Mouse (Mus musculus) kidney, adult 2 months (tissue): ENCODE measurements around the gene Orc3. TPM values are rescaled to one million over a fixed set of nuclear protein-coding genes. Genes with fewer than 3 reads are reported as not detected.
"Not testable (repeated sequence)": the region's sequence is repeated elsewhere in the genome, so short reads cannot be mapped to it uniquely, and the experiment has no call there.

ENCODE experiments used
- DNase-seq: peaks from one replicate; pipeline ENCODE4 v3.0.0; 2021
- H3K27ac ChIP-seq: fragments of 200-500 bp; 2 replicates; pipeline ENCODE4 v1.5.1; 2012; ENCODE audit warnings: low read depth, low read length, control low read depth, inconsistent platforms; ENCODE audit not compliant: insufficient read depth
- H3K27me3 ChIP-seq: fragments of 200-500 bp; replicated peaks from 2 replicates; pipeline ENCODE4 v1.6.1; 2012; ENCODE audit warnings: mild to moderate bottlenecking, moderate library complexity, low read length, inconsistent platforms; ENCODE audit not compliant: control insufficient read depth, insufficient read depth
- H3K36me3 ChIP-seq: fragments of 200-500 bp; 2 replicates; pipeline ENCODE4 v1.6.1; 2012; ENCODE audit warnings: mild to moderate bottlenecking, moderate library complexity, low read length, inconsistent platforms; ENCODE audit not compliant: control insufficient read depth, insufficient read depth
- H3K4me1 ChIP-seq: fragments of 200-500 bp; 2 replicates; pipeline ENCODE4 v1.6.1; 2011; ENCODE audit warnings: low read length; ENCODE audit not compliant: control insufficient read depth, insufficient read depth
- H3K4me3 ChIP-seq: fragments of 200-500 bp; 2 replicates; pipeline ENCODE4 v1.5.1; 2011; ENCODE audit warnings: mild to moderate bottlenecking, low read depth, low read length, control low read depth; ENCODE audit not compliant: insufficient read depth
- CTCF ChIP-seq: fragments of 200-500 bp; conservative IDR thresholded peaks from 2 replicates; pipeline ENCODE4 v1.5.1; 2011; ENCODE audit warnings: low read depth, mild to moderate bottlenecking, control low read depth, low read length, moderate library complexity, mixed read lengths; ENCODE audit not compliant: insufficient read depth, insufficient read length
- POLR2A ChIP-seq: fragments of 200-500 bp; IDR thresholded peaks from one replicate; pipeline ENCODE4 v1.6.1; 2011; ENCODE audit warnings: low read depth, low read length, control low read depth
- WGBS: fragments of 180-500 bp; shearing (Covaris S2); methylation state at CpG from one replicate; pipeline ENCODE4 v1.1.7; 2018; 5-methylcytosine and 5-hydroxymethylcytosine counted together
- polyA plus RNA-seq: library from polyadenylated mRNA; depleted of rRNA; stranded (reverse); fragments of >200 nt; gene quantifications from 2 replicates; pipeline ENCODE4 v1.2.3, GENCODE M21; 2012

Orc3 gene
- polyA plus RNA-seq, 1 experiment = 18.7 TPM

DNA sequence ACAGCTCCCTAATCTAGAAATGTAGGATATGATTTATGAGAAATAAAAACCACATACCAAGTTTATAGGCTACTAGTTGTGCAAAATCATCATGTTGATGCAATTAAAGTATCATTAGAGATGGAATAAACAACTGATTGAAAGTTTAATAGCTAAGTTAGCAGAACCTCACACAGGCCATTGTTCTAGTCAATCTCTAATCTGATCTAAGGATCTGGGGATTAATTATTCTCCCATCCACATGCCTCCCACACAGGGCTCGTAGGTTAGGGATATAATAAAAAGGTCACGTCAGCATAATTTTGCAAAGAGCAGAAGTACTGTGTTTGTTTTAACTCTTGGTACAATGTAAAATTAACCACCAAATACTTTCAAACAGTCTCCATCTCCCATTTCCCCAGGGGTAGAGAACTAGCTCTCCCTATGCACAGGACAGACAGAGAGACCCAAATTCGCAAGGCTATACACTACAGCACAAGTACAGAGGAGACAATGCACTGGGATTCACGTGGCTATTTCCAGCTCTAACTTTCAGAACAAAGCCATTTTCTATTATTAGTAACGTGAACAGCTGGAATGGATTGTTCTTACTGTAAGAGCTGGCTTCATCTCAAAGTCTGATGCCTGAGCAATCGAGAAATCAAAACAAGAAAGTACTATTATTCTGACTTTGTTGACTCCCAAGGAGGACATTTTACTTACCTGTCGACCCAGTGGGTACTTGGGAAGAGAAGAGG, 29.7 kb downstream of the Orc3 start:
- H3K4me3 ChIP-seq = no peak overlapping the region
- peak overlapping the region; percentile 89 for H3K27ac ChIP-seq
- TF ChIP-seq POLR2A (no peak), CTCF (no peak)
- DNase-seq = peak; percentile 78
- peaks cover 17% of the 10 kb centered on the region for H3K4me1 ChIP-seq
- 31% methylated on average over 7 of the region's 7 CpGs for WGBS
- no peaks in the 10 kb centered on the region for H3K27me3 ChIP-seq
- H3K36me3 ChIP-seq = peaks cover 3% of the 10 kb centered on the region

DNA sequence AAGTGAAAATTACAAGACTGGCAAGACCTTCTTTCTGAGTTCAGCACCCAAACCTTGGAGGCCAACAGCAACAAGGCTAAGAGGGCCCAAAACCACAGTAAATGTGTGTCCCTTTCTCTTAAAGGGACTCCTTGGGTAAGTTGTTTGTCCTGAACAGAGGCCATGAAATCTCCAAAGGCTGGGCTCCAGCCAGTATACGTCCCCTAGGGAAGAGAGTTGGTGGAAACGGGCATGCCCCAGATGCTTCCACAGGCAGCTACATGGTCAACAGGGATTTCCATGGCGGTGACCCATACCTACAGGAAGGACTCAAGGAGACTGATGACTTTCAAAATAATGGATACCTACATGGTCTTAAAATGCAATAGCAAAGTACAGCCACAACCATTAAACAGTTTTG, 31.3 kb downstream of the Orc3 start:
- no peak for TF ChIP-seq POLR2A
- Histone ChIP-seq H3K36me3 (peaks cover 3% of the 10 kb centered on the region), H3K4me1 (peaks cover 17% of the 10 kb centered on the region), H3K27ac (peak overlapping the region; percentile 1; the same call in 1 of the 2 replicates), H3K27me3 (no peaks in the 10 kb centered on the region), H3K4me3 (no peak overlapping the region)
- no peak for DNase-seq
- WGBS = 78% methylated on average over 3 of the region's 3 CpGs

DNA sequence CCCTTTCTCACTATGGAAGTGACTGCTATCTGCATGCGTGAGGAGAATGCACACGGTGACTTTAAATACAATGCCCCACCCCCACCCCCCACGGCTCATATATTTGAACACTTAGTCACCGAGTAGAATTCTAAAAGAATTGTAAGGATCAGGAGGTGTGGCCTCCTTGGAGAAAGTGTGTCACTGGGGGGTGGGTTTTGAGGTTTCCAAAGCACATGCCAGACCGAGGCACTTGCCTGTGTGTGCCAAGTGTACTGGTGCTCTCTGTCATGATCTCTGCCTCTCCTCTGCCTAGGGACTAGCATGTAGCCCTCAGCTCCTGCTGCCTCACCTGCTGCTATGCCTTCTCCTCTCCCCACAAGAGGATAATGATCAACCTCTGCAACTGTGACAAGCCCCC, 32.3 kb downstream of the Orc3 start:
- TF ChIP-seq POLR2A (no peak), CTCF (no peak)
- no peak for DNase-seq
- H3K27me3 ChIP-seq = no peaks in the 10 kb centered on the region
- H3K27ac ChIP-seq = no peak overlapping the region
- peaks cover 3% of the 10 kb centered on the region for H3K36me3 ChIP-seq
- H3K4me1 ChIP-seq = peaks cover 17% of the 10 kb centered on the region
- WGBS = 54% methylated on average over 5 of the region's 5 CpGs
- no peak overlapping the region for H3K4me3 ChIP-seq

DNA sequence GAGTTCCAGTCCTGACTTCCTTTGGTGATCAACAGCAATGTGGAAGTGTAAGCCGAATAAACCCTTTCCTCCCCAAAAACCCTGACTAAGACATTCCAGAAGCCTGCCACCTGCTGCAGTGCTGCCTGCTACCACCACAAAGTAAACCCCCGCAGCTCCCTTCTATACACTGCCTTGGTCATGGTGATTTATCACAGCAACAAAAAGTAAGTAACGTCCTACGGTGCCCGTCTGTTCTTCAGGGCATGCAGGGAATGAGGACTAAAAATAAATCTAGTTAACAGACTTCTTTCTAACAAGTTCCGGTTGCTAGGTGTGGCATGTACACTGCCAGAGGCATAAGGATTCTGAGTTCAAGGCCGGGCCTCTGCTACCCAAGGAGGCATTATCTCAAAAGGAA, 32.8 kb downstream of the Orc3 start:
- TF ChIP-seq CTCF (no peak), POLR2A (no peak)
- no peak for DNase-seq
- WGBS = 52% methylated on average over 7 of the region's 7 CpGs
- no peak overlapping the region for H3K27ac ChIP-seq
- peaks cover 7% of the 10 kb centered on the region for H3K36me3 ChIP-seq
- no peak overlapping the region for H3K4me3 ChIP-seq
- peaks cover 17% of the 10 kb centered on the region for H3K4me1 ChIP-seq
- no peaks in the 10 kb centered on the region for H3K27me3 ChIP-seq

DNA sequence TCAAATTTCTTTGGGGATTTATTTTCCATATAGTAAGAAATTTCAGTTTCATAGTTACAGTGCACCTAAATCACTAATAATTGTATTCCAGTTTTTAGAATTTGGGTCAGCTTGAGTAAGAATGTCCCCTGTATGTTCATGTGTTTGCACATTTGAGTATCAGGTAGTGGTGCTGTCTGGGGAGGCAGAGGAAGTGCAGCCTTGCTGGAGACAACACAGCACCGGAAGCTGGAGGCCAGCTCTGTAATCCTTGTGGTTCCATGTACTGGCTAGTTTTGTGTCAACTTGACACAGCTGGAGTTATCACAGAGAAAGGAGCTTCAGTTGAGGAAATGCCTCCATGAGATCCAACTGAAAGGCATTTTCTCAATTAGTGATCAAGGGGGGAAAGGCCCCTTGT, 33.3 kb downstream of the Orc3 start:
- WGBS = 76% methylated on average over 1 of the region's 1 CpGs
- not testable (repeated sequence) for H3K27me3 ChIP-seq, H3K36me3 ChIP-seq, H3K27ac ChIP-seq, DNase-seq, H3K4me3 ChIP-seq
- peaks cover 17% of the 10 kb centered on the region for H3K4me1 ChIP-seq

DNA sequence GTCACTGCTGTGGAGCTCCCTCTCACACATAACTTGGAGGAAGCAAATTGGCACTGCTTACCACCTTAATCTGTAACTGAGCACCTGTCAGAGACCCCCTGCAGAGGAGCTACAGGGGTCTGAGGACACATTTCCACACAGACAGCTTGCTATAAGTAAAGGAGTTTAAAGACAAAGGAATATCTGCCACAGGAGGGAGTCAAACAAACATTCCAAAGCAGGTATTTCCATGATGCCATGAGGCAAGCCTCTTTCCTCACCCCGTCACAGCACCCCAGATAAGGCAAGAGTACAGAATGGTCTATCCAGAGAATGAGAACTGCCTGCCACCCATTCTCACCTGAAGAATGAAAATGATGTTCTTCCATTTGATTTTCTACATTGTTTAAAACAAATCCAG, 35.5 kb downstream of the Orc3 start:
- WGBS = 53% methylated on average over 1 of the region's 1 CpGs
- Histone ChIP-seq H3K36me3 (peaks cover 11% of the 10 kb centered on the region), H3K27ac (no peak overlapping the region), H3K4me3 (no peak overlapping the region), H3K4me1 (peaks cover 12% of the 10 kb centered on the region), H3K27me3 (no peaks in the 10 kb centered on the region)
- peak; percentile 52 for DNase-seq
- no peak for TF ChIP-seq POLR2A
- TF ChIP-seq CTCF = no peak

DNA sequence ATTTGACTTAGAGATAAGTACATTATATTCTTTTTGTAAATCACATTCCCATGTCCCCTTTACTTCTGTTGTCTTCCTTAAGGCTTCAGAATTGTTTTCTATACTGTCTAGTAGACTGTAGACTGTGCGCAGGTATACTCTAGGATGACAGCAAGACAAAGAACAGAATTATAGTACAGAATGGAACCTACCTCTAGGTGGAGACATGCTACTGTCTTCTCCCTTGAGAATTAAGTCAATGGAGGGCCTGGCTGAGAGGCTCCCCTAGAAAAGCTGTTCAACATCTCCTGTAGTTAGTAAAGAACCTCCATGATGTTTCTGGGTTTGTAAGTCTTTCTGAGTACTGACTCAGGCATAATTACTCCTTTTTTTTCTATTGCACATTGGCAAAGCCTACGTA, 37.7 kb downstream of the Orc3 start:
- no peak for TF ChIP-seq CTCF
- Histone ChIP-seq H3K4me1 (peaks cover 3% of the 10 kb centered on the region; the same call in 1 of the 2 replicates), H3K4me3 (no peak overlapping the region), H3K36me3 (peaks cover 14% of the 10 kb centered on the region), H3K27me3 (no peaks in the 10 kb centered on the region), H3K27ac (no peak overlapping the region)
- peak; percentile 40 for DNase-seq
- WGBS = 97% methylated on average over 2 of the region's 2 CpGs

DNA sequence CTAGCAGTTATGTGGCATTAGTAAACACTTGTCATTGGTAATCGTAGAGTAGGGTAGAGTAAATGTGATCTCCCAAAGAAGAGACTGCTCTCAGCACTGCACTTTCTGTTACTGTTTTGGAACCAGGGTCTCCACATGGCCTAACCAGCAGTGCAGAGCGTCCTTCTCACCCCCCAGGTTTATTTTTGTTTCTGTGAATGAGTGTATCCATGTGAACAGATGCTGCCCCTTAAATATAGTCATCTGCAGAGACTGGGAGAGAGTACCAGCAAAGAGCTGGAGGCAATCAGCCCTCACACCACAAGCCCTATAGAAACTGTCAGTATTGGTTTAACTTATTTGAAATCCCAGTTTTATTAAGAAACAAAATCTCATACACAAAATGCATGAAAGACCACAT, 41.9 kb downstream of the Orc3 start:
- WGBS = 73% methylated on average over 2 of the region's 2 CpGs
- H3K4me1 ChIP-seq = peaks cover 3% of the 10 kb centered on the region; the same call in 1 of the 2 replicates
- H3K27ac ChIP-seq = 0 out of 2 replicates have a peak overlapping the region, but pooled peaks have one; percentile 16
- no peak for DNase-seq
- TF ChIP-seq POLR2A = no peak
- TF ChIP-seq CTCF = no peak
- peaks cover 20% of the 10 kb centered on the region for H3K36me3 ChIP-seq
- no peak overlapping the region for H3K4me3 ChIP-seq
- no peaks in the 10 kb centered on the region for H3K27me3 ChIP-seq
